Mouse (Mus musculus): ENCODE data around the gene Tmem247. TPM values are rescaled to one million over a fixed set of nuclear protein-coding genes. Genes with fewer than 3 reads are reported as not detected.

Gene Tmem247
- polyA plus RNA-seq, 1 experiment from 2014 or later: not detected

- no peak overlapping the region for H3K9ac ChIP-seq
- 95% methylated on average over 5 of the region's 5 CpGs for WGBS
- ATAC-seq (ENCODE audit: low FRiP score) (no peak), DNase-seq (ENCODE audit: low spot score) (no peak)
- peaks cover 8% of the 10 kb centered on the region; the same call in 1 of the 2 replicates for H3K4me1 ChIP-seq (replicated peaks; ENCODE audit: control insufficient read depth, insufficient read depth, low read length)
- H3K9me3 ChIP-seq (ENCODE audit: control insufficient read depth, low read length): no peaks in the 10 kb centered on the region
- H3K27me3 ChIP-seq (ENCODE audit: control insufficient read depth, insufficient read depth, low read length): no peaks in the 10 kb centered on the region
- no peak overlapping the region for H3K4me3 ChIP-seq (replicated peaks; ENCODE audit: low read length)
- no peak overlapping the region for H3K4me2 ChIP-seq (replicated peaks)
- H3K27ac ChIP-seq: no peak overlapping the region
- H3K36me3 ChIP-seq (replicated peaks; ENCODE audit: control insufficient read depth, insufficient read depth): no peaks in the 10 kb centered on the region
Observed at GRCm38 (mm10) chr17:86899821-86900220, 17.3 kb upstream of the Tmem247 start.

GRCm38 (mm10) chr17:86900564-86900963, 16.6 kb upstream of the Tmem247 start:
- peaks cover 16% of the 10 kb centered on the region for H3K4me1 ChIP-seq (replicated peaks; ENCODE audit: control insufficient read depth, insufficient read depth, low read length)
- H3K4me2 ChIP-seq (replicated peaks): no peak overlapping the region
- no peak for ATAC-seq (ENCODE audit: low FRiP score)
- H3K27me3 ChIP-seq (ENCODE audit: control insufficient read depth, insufficient read depth, low read length): no peaks in the 10 kb centered on the region
- H3K36me3 ChIP-seq (replicated peaks; ENCODE audit: control insufficient read depth, insufficient read depth): no peaks in the 10 kb centered on the region
- H3K9ac ChIP-seq: no peak overlapping the region
- H3K9me3 ChIP-seq (ENCODE audit: control insufficient read depth, low read length): no peaks in the 10 kb centered on the region
- H3K27ac ChIP-seq: no peak overlapping the region
- H3K4me3 ChIP-seq (replicated peaks; ENCODE audit: low read length): no peak overlapping the region
- WGBS: 84% methylated on average over 5 of the region's 5 CpGs
- DNase-seq (ENCODE audit: low spot score): no peak

- Histone ChIP-seq H3K9ac (no peak overlapping the region), H3K27ac (no peak overlapping the region), H3K36me3 (replicated peaks; ENCODE audit: control insufficient read depth, insufficient read depth) (no peaks in the 10 kb centered on the region), H3K4me1 (replicated peaks; ENCODE audit: control insufficient read depth, insufficient read depth, low read length) (peaks cover 20% of the 10 kb centered on the region), H3K4me3 (replicated peaks; ENCODE audit: low read length) (no peak overlapping the region), H3K27me3 (ENCODE audit: control insufficient read depth, insufficient read depth, low read length) (no peaks in the 10 kb centered on the region), H3K4me2 (replicated peaks) (no peak overlapping the region), H3K9me3 (ENCODE audit: control insufficient read depth, low read length) (no peaks in the 10 kb centered on the region)
- WGBS: 91% methylated on average over 14 of the region's 14 CpGs
- ATAC-seq (ENCODE audit: low FRiP score) (no peak), DNase-seq (ENCODE audit: low spot score) (no peak)
Observed at GRCm38 (mm10) chr17:86902399-86903067, 14.6 kb upstream of the Tmem247 start.

- DNase-seq (ENCODE audit: low spot score) (no peak), ATAC-seq (ENCODE audit: low FRiP score) (peak; percentile 44; the same call in 1 of the 2 replicates)
- Histone ChIP-seq H3K9me3 (ENCODE audit: control insufficient read depth, low read length) (no peaks in the 10 kb centered on the region), H3K9ac (no peak overlapping the region), H3K27me3 (ENCODE audit: control insufficient read depth, insufficient read depth, low read length) (no peaks in the 10 kb centered on the region), H3K4me3 (replicated peaks; ENCODE audit: low read length) (no peak overlapping the region), H3K36me3 (replicated peaks; ENCODE audit: control insufficient read depth, insufficient read depth) (no peaks in the 10 kb centered on the region), H3K4me1 (replicated peaks; ENCODE audit: control insufficient read depth, insufficient read depth, low read length) (peaks cover 20% of the 10 kb centered on the region), H3K4me2 (replicated peaks) (no peak overlapping the region), H3K27ac (no peak overlapping the region)
- 41% methylated on average over 7 of the region's 7 CpGs for whole genome bisulfite sequencing
Observed at GRCm38 (mm10) chr17:86903596-86903995, 13.6 kb upstream of the Tmem247 start.

GRCm38 (mm10) chr17:86904206-86904605, 12.9 kb upstream of the Tmem247 start:
- Histone ChIP-seq H3K27ac (no peak overlapping the region), H3K4me2 (replicated peaks) (no peak overlapping the region), H3K4me1 (replicated peaks; ENCODE audit: control insufficient read depth, insufficient read depth, low read length) (peaks cover 20% of the 10 kb centered on the region), H3K9me3 (ENCODE audit: control insufficient read depth, low read length) (no peaks in the 10 kb centered on the region), H3K36me3 (replicated peaks; ENCODE audit: control insufficient read depth, insufficient read depth) (no peaks in the 10 kb centered on the region), H3K27me3 (ENCODE audit: control insufficient read depth, insufficient read depth, low read length) (no peaks in the 10 kb centered on the region), H3K4me3 (replicated peaks; ENCODE audit: low read length) (no peak overlapping the region), H3K9ac (no peak overlapping the region)
- DNase-seq (ENCODE audit: low spot score) (no peak), ATAC-seq (ENCODE audit: low FRiP score) (no peak)
- 61% methylated on average over 3 of the region's 3 CpGs for WGBS

- Histone ChIP-seq H3K9me3 (ENCODE audit: control insufficient read depth, low read length) (no peaks in the 10 kb centered on the region), H3K27ac (peak overlapping the region; percentile 63), H3K4me2 (replicated peaks) (peak overlapping the region; percentile 31), H3K4me1 (replicated peaks; ENCODE audit: control insufficient read depth, insufficient read depth, low read length) (peaks cover 20% of the 10 kb centered on the region), H3K27me3 (ENCODE audit: control insufficient read depth, insufficient read depth, low read length) (no peaks in the 10 kb centered on the region), H3K36me3 (replicated peaks; ENCODE audit: control insufficient read depth, insufficient read depth) (no peaks in the 10 kb centered on the region), H3K4me3 (replicated peaks; ENCODE audit: low read length) (no peak overlapping the region), H3K9ac (no peak overlapping the region)
- DNase-seq (ENCODE audit: low spot score) (peak; percentile 62), ATAC-seq (ENCODE audit: low FRiP score) (peak; percentile 68; the same call in 1 of the 2 replicates)
- WGBS: 15% methylated on average over 19 of the region's 19 CpGs
Observed at GRCm38 (mm10) chr17:86905297-86906135, 11.6 kb upstream of the Tmem247 start.

GRCm38 (mm10) chr17:86906136-86906461, 11.0 kb upstream of the Tmem247 start:
- DNase-seq (ENCODE audit: low spot score): peak; percentile 93
- H3K9me3 ChIP-seq (ENCODE audit: control insufficient read depth, low read length): no peaks in the 10 kb centered on the region
- WGBS: 6% methylated on average over 9 of the region's 9 CpGs
- ATAC-seq (ENCODE audit: low FRiP score): peak; percentile 23; the same call in 1 of the 2 replicates
- no peak overlapping the region for H3K4me3 ChIP-seq (replicated peaks; ENCODE audit: low read length)
- no peak overlapping the region for H3K9ac ChIP-seq
- no peaks in the 10 kb centered on the region for H3K36me3 ChIP-seq (replicated peaks; ENCODE audit: control insufficient read depth, insufficient read depth)
- H3K27ac ChIP-seq: peak overlapping the region; percentile 63
- H3K4me1 ChIP-seq (replicated peaks; ENCODE audit: control insufficient read depth, insufficient read depth, low read length): peaks cover 20% of the 10 kb centered on the region
- H3K27me3 ChIP-seq (ENCODE audit: control insufficient read depth, insufficient read depth, low read length): no peaks in the 10 kb centered on the region
- peak overlapping the region; percentile 31 for H3K4me2 ChIP-seq (replicated peaks)

- Histone ChIP-seq H3K36me3 (replicated peaks; ENCODE audit: control insufficient read depth, insufficient read depth) (no peaks in the 10 kb centered on the region), H3K27me3 (ENCODE audit: control insufficient read depth, insufficient read depth, low read length) (no peaks in the 10 kb centered on the region), H3K4me3 (replicated peaks; ENCODE audit: low read length) (no peak overlapping the region), H3K27ac (no peak overlapping the region), H3K9me3 (ENCODE audit: control insufficient read depth, low read length) (no peaks in the 10 kb centered on the region), H3K9ac (no peak overlapping the region), H3K4me2 (replicated peaks) (no peak overlapping the region), H3K4me1 (replicated peaks; ENCODE audit: control insufficient read depth, insufficient read depth, low read length) (peaks cover 20% of the 10 kb centered on the region)
- no peak for DNase-seq (ENCODE audit: low spot score)
- WGBS: 34% methylated on average over 6 of the region's 6 CpGs
- ATAC-seq (ENCODE audit: low FRiP score): no peak
Observed at GRCm38 (mm10) chr17:86906601-86907000, 10.5 kb upstream of the Tmem247 start.

GRCm38 (mm10) chr17:86907092-86907491, 10.1 kb upstream of the Tmem247 start:
- Histone ChIP-seq H3K36me3 (replicated peaks; ENCODE audit: control insufficient read depth, insufficient read depth) (no peaks in the 10 kb centered on the region), H3K9ac (no peak overlapping the region), H3K9me3 (ENCODE audit: control insufficient read depth, low read length) (no peaks in the 10 kb centered on the region), H3K4me2 (replicated peaks) (no peak overlapping the region), H3K27ac (no peak overlapping the region), H3K4me3 (replicated peaks; ENCODE audit: low read length) (no peak overlapping the region), H3K27me3 (ENCODE audit: control insufficient read depth, insufficient read depth, low read length) (no peaks in the 10 kb centered on the region), H3K4me1 (replicated peaks; ENCODE audit: control insufficient read depth, insufficient read depth, low read length) (peaks cover 20% of the 10 kb centered on the region)
- ATAC-seq (ENCODE audit: low FRiP score): no peak
- WGBS: 75% methylated on average over 3 of the region's 3 CpGs
- no peak for DNase-seq (ENCODE audit: low spot score)
